Mouse (Mus musculus): ENCODE measurements around the gene Utp14a.

The Utp14a gene

DNA sequence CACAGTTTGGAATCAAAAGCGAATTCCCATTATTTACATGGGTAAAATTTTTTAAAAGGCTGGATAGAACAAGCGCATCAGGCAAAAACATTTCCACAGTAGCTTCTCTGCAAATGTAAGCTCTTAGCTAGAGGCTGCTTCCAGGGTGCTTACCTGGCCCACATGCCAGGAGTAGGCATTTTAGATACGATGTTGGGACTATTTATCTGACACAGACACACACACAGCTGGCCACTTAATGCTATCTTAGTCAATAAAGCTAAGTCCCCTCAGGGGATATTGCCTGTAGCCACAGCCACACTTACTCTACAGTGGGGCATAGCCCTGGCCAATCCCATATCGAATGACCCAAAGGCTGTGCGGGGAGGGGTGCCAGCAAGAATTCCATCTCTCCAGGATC lies 55.1 kb downstream of the Utp14a start:
- no peak for DNase-seq (ENCODE audit: low spot score)

DNA sequence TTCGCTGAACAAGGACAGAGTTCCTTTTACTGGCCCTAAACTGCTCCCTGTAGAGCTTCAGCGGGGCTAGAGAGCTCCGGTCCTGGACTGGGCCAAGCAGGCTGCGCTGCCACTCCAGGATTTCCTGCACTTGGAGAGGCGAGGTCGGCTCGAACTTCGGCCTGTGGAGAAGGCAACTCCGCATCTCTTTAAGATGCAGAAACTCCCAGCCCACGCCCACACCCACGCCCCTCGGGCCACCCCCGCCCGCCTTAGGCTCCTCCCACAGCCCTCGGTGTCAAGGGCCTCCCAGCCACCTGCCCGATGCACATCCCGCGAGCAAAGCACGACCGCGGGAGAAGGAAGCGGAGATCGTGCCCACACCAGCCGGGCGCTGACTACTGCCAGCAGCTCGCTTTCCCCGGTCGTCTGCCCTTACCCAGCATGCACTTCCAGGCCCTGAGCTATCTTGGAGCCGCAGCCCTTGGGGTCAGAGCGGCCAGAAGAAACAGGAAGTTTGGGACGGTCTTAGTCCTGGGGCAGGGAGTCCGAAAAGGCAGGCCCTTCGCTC lies 57.9 kb downstream of the Utp14a start:
- DNase-seq (ENCODE audit: low spot score): peak; percentile 84

DNA sequence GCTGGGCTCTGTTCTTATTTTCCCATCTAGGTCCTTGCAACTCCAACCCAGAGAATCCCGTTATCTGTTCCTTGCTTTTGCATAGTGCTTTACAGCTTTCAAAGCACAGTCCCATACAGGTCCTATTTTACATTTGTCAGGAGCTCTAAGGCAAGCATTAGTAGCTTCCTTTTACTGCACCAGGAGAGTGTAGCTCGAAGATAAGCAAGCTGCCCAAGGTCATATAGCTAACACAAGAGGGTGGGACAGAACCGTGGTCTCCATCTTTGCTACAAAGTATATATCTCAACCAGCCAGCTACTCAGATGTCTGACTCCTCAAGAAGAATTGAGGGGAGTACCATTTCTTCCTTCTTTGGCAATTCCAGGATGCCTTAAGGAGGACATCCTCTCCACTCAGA lies 60.8 kb downstream of the Utp14a start:
- DNase-seq (ENCODE audit: low spot score): no peak

DNA sequence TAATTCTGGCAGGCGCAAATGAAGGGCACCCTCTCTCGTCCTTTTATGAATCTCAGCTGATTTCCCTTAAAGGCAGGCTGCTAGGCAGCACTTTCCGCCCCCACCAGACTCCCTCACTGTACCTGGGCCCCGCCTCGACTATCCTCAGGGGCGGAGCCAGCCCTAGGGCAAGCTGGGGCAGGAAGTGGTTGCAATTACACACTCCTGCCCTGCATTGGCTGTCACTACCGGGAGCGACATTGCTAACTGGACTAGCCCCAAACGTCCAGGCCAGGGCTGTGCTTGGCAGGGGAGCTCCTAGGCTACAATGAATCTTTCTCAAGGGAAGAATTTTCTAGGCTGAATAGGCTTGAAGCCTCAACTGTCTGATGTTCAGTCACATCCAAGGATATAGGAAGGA lies 61.5 kb downstream of the Utp14a start:
- peak; percentile 26 for DNase-seq (ENCODE audit: low spot score)
